Mouse (Mus musculus): ENCODE data around the gene Card6.

DNA sequence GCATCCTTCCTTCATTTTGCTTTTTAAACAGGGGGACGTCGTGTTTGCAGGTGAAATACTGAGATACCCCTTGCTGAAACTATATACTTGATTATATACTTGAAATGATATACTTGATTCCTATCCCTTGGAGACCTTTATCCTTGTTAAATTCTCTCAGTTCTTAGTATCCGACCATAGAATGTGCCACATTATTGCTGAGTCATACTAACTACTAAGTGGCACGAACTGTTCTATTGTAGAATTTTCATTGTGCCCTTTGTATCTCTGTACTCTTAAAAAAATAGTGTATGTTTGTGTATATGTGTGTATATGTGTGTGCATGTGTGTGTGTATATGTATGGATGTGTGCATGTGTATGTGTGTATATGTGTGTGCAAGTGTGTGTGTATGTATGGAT lies 48.0 kb upstream of the Card6 start:
- TF ChIP-seq CTCF (IDR thresholded peaks at IDR 0.05; ENCODE audit: low read depth) (no peak), EP300 (optimal IDR thresholded peaks at IDR 0.05) (no peak)
